Mouse (Mus musculus) v-Abl transformed pro-B cells (cell line): ENCODE measurements around the gene Pbld2.

ENCODE experiments used
- in situ Hi-C, 2 experiments: fragments of 400-800 bp; cut with MboI; formaldehyde crosslinking; loops; one replicate each; pipeline ENCODE4 v1.15.1; 2025; ENCODE audit not compliant: unreplicated experiment in 2 of 2

The Pbld2 gene

GRCm38 (mm10) chr10:63023121-63023748 lies 880 bp upstream of the Pbld2 start:
- in situ Hi-C loops = loop anchor here (5.0 to 25.0 kb wide), 2 partner anchors 36 to 236 kb away; partner anchors contain the start of gene Ccar1 (in 1 of the 2)

- in situ Hi-C loops = loop anchor here (5.0 to 25.0 kb wide), 2 partner anchors 37 to 237 kb away; partner anchors contain the start of gene Ccar1 (in 1 of the 2)
These were observed 430 bp downstream of the Pbld2 start for GRCm38 (mm10) chr10:63024580-63024910.

- in situ Hi-C loops = loop anchor here in 1 of 2 experiments (5.0 kb wide), 1 partner anchor 37 kb away; the partner anchor contains the start of gene Pbld1
These were observed 901 bp downstream of the Pbld2 start for GRCm38 (mm10) chr10:63025016-63025415.

GRCm38 (mm10) chr10:63025491-63026011 lies 1.4 kb downstream of the Pbld2 start:
- in situ Hi-C loops = loop anchor here in 1 of 2 experiments (5.0 kb wide), 1 partner anchor 37 kb away; the partner anchor contains the start of gene Pbld1

- in situ Hi-C loops = loop anchor here in 1 of 2 experiments (5.0 kb wide), 1 partner anchor 36 kb away; the partner anchor contains the start of gene Pbld1
These were observed 2.2 kb downstream of the Pbld2 start for GRCm38 (mm10) chr10:63026156-63026794.

- in situ Hi-C loops = loop anchor here in 1 of 2 experiments (5.0 kb wide), 1 partner anchor 36 kb away; the partner anchor contains the start of gene Pbld1
These were observed 2.7 kb downstream of the Pbld2 start for GRCm38 (mm10) chr10:63026795-63027160.

- in situ Hi-C loops = loop anchor here in 1 of 2 experiments (5.0 kb wide), 1 partner anchor 35 kb away; the partner anchor contains the start of gene Pbld1
These were observed 3.5 kb downstream of the Pbld2 start for GRCm38 (mm10) chr10:63027376-63028161.

GRCm38 (mm10) chr10:63028396-63028795 lies 4.3 kb downstream of the Pbld2 start:
- in situ Hi-C loops = loop anchor here in 1 of 2 experiments (5.0 kb wide), 1 partner anchor 34 kb away; the partner anchor contains the start of gene Pbld1

GRCm38 (mm10) chr10:63032267-63032666 lies 8.2 kb downstream of the Pbld2 start:
- in situ Hi-C loops = no loop called here

- in situ Hi-C loops = no loop called here
These were observed 8.8 kb downstream of the Pbld2 start for GRCm38 (mm10) chr10:63032956-63033355.

GRCm38 (mm10) chr10:63038571-63039320 lies 14.6 kb downstream of the Pbld2 start:
- in situ Hi-C loops = no loop called here

GRCm38 (mm10) chr10:63039867-63040628 lies 15.9 kb downstream of the Pbld2 start:
- in situ Hi-C loops = no loop called here

GRCm38 (mm10) chr10:63043154-63043553 lies 19.0 kb downstream of the Pbld2 start:
- in situ Hi-C loops = no loop called here

GRCm38 (mm10) chr10:63047751-63048150 lies 23.6 kb downstream of the Pbld2 start:
- in situ Hi-C loops = no loop called here

GRCm38 (mm10) chr10:63049106-63049505 lies 25.0 kb downstream of the Pbld2 start:
- in situ Hi-C loops = no loop called here

GRCm38 (mm10) chr10:63051267-63051666 lies 27.2 kb downstream of the Pbld2 start:
- in situ Hi-C loops = loop anchor here in 1 of 2 experiments (25.0 kb wide), 1 partner anchor 239 kb away; no protein-coding TSS in a partner anchor

GRCm38 (mm10) chr10:63052011-63052410 lies 27.9 kb downstream of the Pbld2 start:
- in situ Hi-C loops = loop anchor here in 1 of 2 experiments (25.0 kb wide), 1 partner anchor 240 kb away; no protein-coding TSS in a partner anchor

- in situ Hi-C loops = loop anchor here in 1 of 2 experiments (25.0 kb wide), 1 partner anchor 241 kb away; no protein-coding TSS in a partner anchor
These were observed 28.9 kb downstream of the Pbld2 start for GRCm38 (mm10) chr10:63053007-63053406.

- in situ Hi-C loops = loop anchor here in 1 of 2 experiments (25.0 kb wide), 1 partner anchor 242 kb away; no protein-coding TSS in a partner anchor
These were observed 30.0 kb downstream of the Pbld2 start for GRCm38 (mm10) chr10:63054071-63054470.
